Mouse (Mus musculus): ENCODE data around the gene Klk1b22.
"Not testable (repeated sequence)": the region's sequence is repeated elsewhere in the genome, so short reads cannot be mapped to it uniquely, and the experiment has no call there.

Klk1b22 gene

GRCm38 (mm10) chr7:44112373-44112772 is at the start of gene Klk1b22:
Gene Klk1b22, plus strand, starts transcription at chr7:44112673.
- no peak for DNase-seq (ENCODE audit: low spot score in 2 of 2)

- DNase-seq (ENCODE audit: low spot score in 2 of 2), result no peak
Observed at GRCm38 (mm10) chr7:44072117-44072516, 40.4 kb upstream of the Klk1b22 start.

- no peak for DNase-seq (ENCODE audit: low spot score in 2 of 2)
Observed at GRCm38 (mm10) chr7:44077703-44078102, 34.8 kb upstream of the Klk1b22 start.

GRCm38 (mm10) chr7:44096111-44096510 is 16.4 kb upstream of the Klk1b22 start:
- DNase-seq (ENCODE audit: low spot score in 2 of 2), result no peak

GRCm38 (mm10) chr7:44102028-44102427 is 10.4 kb upstream of the Klk1b22 start, which contains the start of gene Klk1b21:
Gene Klk1b21, plus strand, starts transcription at chr7:44102328.
- not testable (repeated sequence) for DNase-seq (ENCODE audit: low spot score in 2 of 2)

- no peak for DNase-seq (ENCODE audit: low spot score in 2 of 2)
Observed at GRCm38 (mm10) chr7:44123445-44123844, 11.0 kb downstream of the Klk1b22 start.

- DNase-seq (ENCODE audit: low spot score in 2 of 2), result no peak
Observed at GRCm38 (mm10) chr7:44136467-44136866, 24.0 kb downstream of the Klk1b22 start, which contains the start of gene Klk1b16. Gene Klk1b16, plus strand, starts transcription at chr7:44136767.
